Mouse (Mus musculus) bone marrow, adult 2 months (tissue): ENCODE measurements at regions not wholly inside any gene's neighbourhood (a gene's known extent, or its start where the extent isn't known, plus 50 kb on each side); places are given as distances from the start of the nearest gene placed in this dataset.

Source experiments
- H3K27ac ChIP-seq: fragments of 200-500 bp; 2 replicates; pipeline ENCODE4 v1.5.1; 2012; ENCODE audit warnings: low read depth, mild to moderate bottlenecking, control low read depth, inconsistent platforms, low read length; ENCODE audit not compliant: control insufficient read depth, poor library complexity, insufficient read depth
- H3K4me1 ChIP-seq: fragments of 200-500 bp; 2 replicates; pipeline ENCODE4 v1.6.1; 2011; ENCODE audit warnings: low read length; ENCODE audit not compliant: control insufficient read depth, insufficient read depth
- H3K4me3 ChIP-seq: fragments of 200-500 bp; replicated peaks from 2 replicates; pipeline ENCODE3; 2011; ENCODE audit warnings: mild to moderate bottlenecking, low read depth, low read length, control low read depth; ENCODE audit not compliant: control insufficient read depth
- CTCF ChIP-seq: fragments of 200-500 bp; IDR thresholded peaks from 2 replicates; pipeline ENCODE4 v1.5.1; 2011; ENCODE audit warnings: low read length, control low read depth; ENCODE audit not compliant: control insufficient read depth, insufficient read depth
- POLR2A ChIP-seq: fragments of 200-500 bp; IDR thresholded peaks from 2 replicates; pipeline ENCODE4 v1.6.1; 2011; ENCODE audit warnings: low read depth, mild to moderate bottlenecking, control low read depth, low read length, borderline replicate concordance; ENCODE audit not compliant: control insufficient read depth
- WGBS: fragments of 180-500 bp; shearing (Covaris S2); methylation state at CpG from one replicate; pipeline ENCODE4 v1.1.7; 2018; 5-methylcytosine and 5-hydroxymethylcytosine counted together

GRCm38 (mm10) chr9:89858005-89858404 lies 51.7 kb upstream of the Rasgrf1 start:
- H3K27ac ChIP-seq, result no peak overlapping the region
- no peak overlapping the region for H3K4me3 ChIP-seq
- H3K4me1 ChIP-seq, result no peaks in the 10 kb centered on the region
- TF ChIP-seq CTCF (no peak), POLR2A (no peak)

- no peak overlapping the region; the same call in 1 of the 2 replicates for H3K27ac ChIP-seq
- no peak overlapping the region for H3K4me3 ChIP-seq
- WGBS, result 82% methylated on average over 10 of the region's 10 CpGs
- TF ChIP-seq CTCF (no peak), POLR2A (no peak)
- peaks cover 2% of the 10 kb centered on the region; the same call in 1 of the 2 replicates for H3K4me1 ChIP-seq
These were observed 59.0 kb upstream of the Rasgrf1 start for GRCm38 (mm10) chr9:89850491-89851282.

GRCm38 (mm10) chr9:89849947-89850346 lies 59.8 kb upstream of the Rasgrf1 start:
- TF ChIP-seq POLR2A (no peak), CTCF (no peak)
- Histone ChIP-seq H3K27ac (no peak overlapping the region), H3K4me1 (peaks cover 2% of the 10 kb centered on the region; the same call in 1 of the 2 replicates), H3K4me3 (no peak overlapping the region)
- WGBS, result 81% methylated on average over 3 of the region's 3 CpGs

GRCm38 (mm10) chr9:89848571-89848970 lies 61.1 kb upstream of the Rasgrf1 start:
- no peak for TF ChIP-seq POLR2A
- no peak for TF ChIP-seq CTCF
- 70% methylated on average over 3 of the region's 3 CpGs for WGBS

GRCm38 (mm10) chr9:89846973-89847372 lies 62.7 kb upstream of the Rasgrf1 start:
- Histone ChIP-seq H3K27ac (no peak overlapping the region), H3K4me3 (no peak overlapping the region), H3K4me1 (peaks cover 2% of the 10 kb centered on the region)
- TF ChIP-seq POLR2A (no peak), CTCF (no peak)

More at GRCm38 (mm10) chr9:89848571-89848970, 61.1 kb upstream of the Rasgrf1 start:
- no peak overlapping the region for H3K4me3 ChIP-seq
- H3K4me1 ChIP-seq, result peaks cover 2% of the 10 kb centered on the region; the same call in 1 of the 2 replicates
- no peak overlapping the region for H3K27ac ChIP-seq

GRCm38 (mm10) chr9:89842776-89843089 lies 67.0 kb upstream of the Rasgrf1 start:
- peak overlapping the region; percentile 84 for H3K27ac ChIP-seq
- WGBS, result 77% methylated on average over 8 of the region's 8 CpGs
- no peak for TF ChIP-seq POLR2A
- TF ChIP-seq CTCF, result no peak
- peak overlapping the region; percentile 3 for H3K4me3 ChIP-seq
- peaks cover 2% of the 10 kb centered on the region for H3K4me1 ChIP-seq

GRCm38 (mm10) chr9:89841866-89842775 lies 67.6 kb upstream of the Rasgrf1 start:
- 70% methylated on average over 12 of the region's 12 CpGs for WGBS
- Histone ChIP-seq H3K4me1 (peaks cover 2% of the 10 kb centered on the region), H3K27ac (peak overlapping the region; percentile 84), H3K4me3 (no peak overlapping the region)
- TF ChIP-seq POLR2A, result no peak
- no peak for TF ChIP-seq CTCF

- TF ChIP-seq POLR2A (no peak), CTCF (no peak)
- 53% methylated on average over 2 of the region's 2 CpGs for WGBS
- Histone ChIP-seq H3K4me3 (no peak overlapping the region), H3K27ac (no peak overlapping the region), H3K4me1 (peaks cover 2% of the 10 kb centered on the region)
These were observed 68.3 kb upstream of the Rasgrf1 start for GRCm38 (mm10) chr9:89841371-89841770.
